Mouse (Mus musculus): Measurements from ENCODE around the gene Gtf2h5.

DNA sequence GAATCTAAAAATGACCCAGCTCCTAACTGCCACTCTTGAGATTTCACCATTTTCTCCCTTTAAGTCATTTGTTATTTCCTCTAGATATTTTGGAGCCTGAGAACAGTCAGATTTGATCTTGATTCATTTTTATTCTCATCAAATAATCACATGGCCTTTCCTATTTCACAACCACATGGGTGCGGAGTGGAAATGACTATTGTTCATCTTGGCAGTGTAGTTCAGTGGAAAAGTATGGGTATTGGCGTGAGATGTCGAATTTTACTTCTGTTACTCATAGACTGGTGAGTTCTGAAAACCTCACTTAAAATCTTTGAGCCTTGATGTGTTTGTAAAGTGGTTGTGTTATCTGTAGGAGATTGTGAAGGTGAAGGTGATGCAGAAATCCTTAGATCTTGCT lies 51.5 kb downstream of the Gtf2h5 start:
- no peak for TF ChIP-seq GATA1 (IDR thresholded peaks at IDR 0.05; ENCODE audit: low read length)
- TF ChIP-seq TAL1 (IDR thresholded peaks at IDR 0.05; ENCODE audit: low read length) = no peak

Data from erythroblast, embryonic 14.5 days (primary cell).